Mouse (Mus musculus): ENCODE results near the gene Pex5l. TPM values are rescaled to one million over a fixed set of nuclear protein-coding genes. Genes with fewer than 3 reads are reported as not detected.

The Pex5l gene
- polyA plus RNA-seq, 1 experiment from 2014 or later: 0.46 TPM

- ATAC-seq (ENCODE audit: insufficient number of reproducible peaks, insufficient read depth, low FRiP score, low read depth): no peak
- Histone ChIP-seq H3K4me1 (ENCODE audit: control insufficient read depth, insufficient read depth, low read length) (no peaks in the 10 kb centered on the region), H3K36me3 (ENCODE audit: control insufficient read depth, insufficient read depth, low read length) (0 out of 2 replicates have a peak, but pooled peaks cover 3% of the 10 kb centered on the region), H3K27ac (ENCODE audit: low read length) (no peak overlapping the region), H3K9me3 (ENCODE audit: control insufficient read depth, low read depth, low read length) (no peaks in the 10 kb centered on the region), H3K9ac (replicated peaks; ENCODE audit: low read depth, low read length) (no peak overlapping the region), H3K4me3 (ENCODE audit: low read depth, low read length) (no peak overlapping the region), H3K27me3 (ENCODE audit: control insufficient read depth, insufficient read depth, low read length) (no peaks in the 10 kb centered on the region), H3K4me2 (replicated peaks; ENCODE audit: low read depth, low read length) (no peak overlapping the region)
- WGBS: 70% methylated on average over 1 of the region's 1 CpGs
Observed at GRCm38 (mm10) chr3:32904599-32904998, 238.4 kb downstream of the Pex5l start.

GRCm38 (mm10) chr3:32903462-32903861 lies 239.6 kb downstream of the Pex5l start:
- ATAC-seq (ENCODE audit: insufficient number of reproducible peaks, insufficient read depth, low FRiP score, low read depth): no peak
- 0 out of 2 replicates have a peak, but pooled peaks cover 3% of the 10 kb centered on the region for H3K36me3 ChIP-seq (ENCODE audit: control insufficient read depth, insufficient read depth, low read length)
- H3K27ac ChIP-seq (ENCODE audit: low read length): no peak overlapping the region
- no peak overlapping the region for H3K4me3 ChIP-seq (ENCODE audit: low read depth, low read length)
- H3K27me3 ChIP-seq (ENCODE audit: control insufficient read depth, insufficient read depth, low read length): no peaks in the 10 kb centered on the region
- 38% methylated on average over 4 of the region's 4 CpGs for WGBS
- H3K4me2 ChIP-seq (replicated peaks; ENCODE audit: low read depth, low read length): no peak overlapping the region
- no peaks in the 10 kb centered on the region for H3K4me1 ChIP-seq (ENCODE audit: control insufficient read depth, insufficient read depth, low read length)
- no peak overlapping the region for H3K9ac ChIP-seq (replicated peaks; ENCODE audit: low read depth, low read length)
- no peaks in the 10 kb centered on the region for H3K9me3 ChIP-seq (ENCODE audit: control insufficient read depth, low read depth, low read length)
